8 mouse cellular contexts compared by ENCODE assay signal in genomic region chr14:19823321-19824142, GRCm38 (mm10). TPM values are rescaled to one million over a fixed set of nuclear protein-coding genes. Genes with fewer than 3 reads are reported as not detected.
DNase-seq lines count a peak whose midpoint lies in the region; ATAC-seq and TF ChIP-seq lines count a peak whose summit lies in the region.

Gene Rtraf (minus strand): TSS chr14:19823824.

- H3K4me3 ChIP-seq in bone marrow, adult 2 months (replicated peaks; ENCODE audit: control insufficient read depth, low read depth, low read length): peak within 1 kb of the TSS; percentile 66
- peak within 1 kb of the TSS; percentile 94 for H3K4me3 ChIP-seq in embryonic facial prominence, embryonic 15.5 days (replicated peaks)
- H3K4me3 ChIP-seq in limb, embryonic 14.5 days (replicated peaks; ENCODE audit: low read length): peak within 1 kb of the TSS; percentile 82
- peak within 1 kb of the TSS; percentile 70 for H3K4me3 ChIP-seq in midbrain, postnatal 0 days (ENCODE audit: low read depth, low read length)

- H3K9ac ChIP-seq in embryonic facial prominence, embryonic 15.5 days: peak within 1 kb of the TSS; percentile 96
- H3K9ac ChIP-seq in limb, embryonic 14.5 days (ENCODE audit: low read depth, low read length, severe bottlenecking): peak within 1 kb of the TSS; percentile 85
- peak within 1 kb of the TSS; percentile 83 for H3K9ac ChIP-seq in midbrain, postnatal 0 days (replicated peaks; ENCODE audit: low read length, poor library complexity, severe bottlenecking)

- no peaks in the 10 kb centered on the region for H3K4me1 ChIP-seq in bone marrow, adult 2 months (ENCODE audit: control insufficient read depth, insufficient read depth, low read length)
- peaks cover 13% of the 10 kb centered on the region for H3K4me1 ChIP-seq in embryonic facial prominence, embryonic 15.5 days
- H3K4me1 ChIP-seq in limb, embryonic 14.5 days (ENCODE audit: control insufficient read depth, insufficient read depth, low read length): peaks cover 6% of the 10 kb centered on the region; the same call in 1 of the 2 replicates
- no peaks in the 10 kb centered on the region for H3K4me1 ChIP-seq in midbrain, postnatal 0 days (ENCODE audit: insufficient read depth, low read length)

- peak; percentile 68; the same call in 1 of the 2 replicates for TF ChIP-seq POLR2A in bone marrow, adult 2 months (IDR thresholded peaks at IDR 0.05; ENCODE audit: borderline replicate concordance, control insufficient read depth, low read depth, low read length)
- peak; percentile 53; the same call in 1 of the 2 replicates for TF ChIP-seq POLR2A in limb, embryonic 14.5 days (IDR thresholded peaks at IDR 0.05; ENCODE audit: borderline replicate concordance, extremely low read depth, insufficient read depth, insufficient read length)

- H3K27me3 ChIP-seq in embryonic facial prominence, embryonic 15.5 days: no peaks in the 10 kb centered on the region
- no peaks in the 10 kb centered on the region for H3K27me3 ChIP-seq in limb, embryonic 14.5 days (ENCODE audit: control insufficient read depth, insufficient read depth, low read length)
- H3K27me3 ChIP-seq in midbrain, postnatal 0 days (ENCODE audit: insufficient read depth, low read length): no peaks in the 10 kb centered on the region

- under 1% methylated on average over 80 of the region's 80 CpGs for WGBS in bone marrow, adult 2 months
- under 1% methylated on average over 80 of the region's 80 CpGs for WGBS in embryonic facial prominence, embryonic 15.5 days
- WGBS in limb, embryonic 14.5 days: 2% methylated on average over 58 of the region's 80 CpGs
- WGBS in midbrain, postnatal 0 days: under 1% methylated on average over 79 of the region's 80 CpGs

- ATAC-seq in embryonic facial prominence, embryonic 15.5 days (ENCODE audit: insufficient number of reproducible peaks, low FRiP score, low TSS enrichment, low read depth): peak; percentile 99
- ATAC-seq in limb, embryonic 14.5 days (ENCODE audit: low FRiP score, low read depth): peak; percentile 99
- peak; percentile 99 for ATAC-seq in midbrain, postnatal 0 days (ENCODE audit: low FRiP score)

- peak within 1 kb of the TSS; percentile 78 for H3K27ac ChIP-seq in bone marrow, adult 2 months (ENCODE audit: control insufficient read depth, insufficient read depth, low read depth, low read length, poor library complexity)
- peak within 1 kb of the TSS; percentile 84 for H3K27ac ChIP-seq in embryonic facial prominence, embryonic 15.5 days (replicated peaks)
- peak within 1 kb of the TSS; percentile 70 for H3K27ac ChIP-seq in limb, embryonic 14.5 days (replicated peaks; ENCODE audit: low read depth, low read length)
- H3K27ac ChIP-seq in midbrain, postnatal 0 days (ENCODE audit: low read depth, low read length): peak within 1 kb of the TSS; percentile 67; the same call in 1 of the 2 replicates

- H3K36me3 ChIP-seq in embryonic facial prominence, embryonic 15.5 days: peaks cover 18% of the 10 kb centered on the region
- peaks cover 22% of the 10 kb centered on the region for H3K36me3 ChIP-seq in limb, embryonic 14.5 days (ENCODE audit: control insufficient read depth, insufficient read depth, low read length)
- no peaks in the 10 kb centered on the region for H3K36me3 ChIP-seq in midbrain, postnatal 0 days (ENCODE audit: insufficient read depth, low read length)

- no peaks in the 10 kb centered on the region for H3K9me3 ChIP-seq in embryonic facial prominence, embryonic 15.5 days (replicated peaks)
- H3K9me3 ChIP-seq in limb, embryonic 14.5 days (ENCODE audit: control insufficient read depth, low read length): no peaks in the 10 kb centered on the region
- no peaks in the 10 kb centered on the region for H3K9me3 ChIP-seq in midbrain, postnatal 0 days (ENCODE audit: low read length)

- peak; percentile 95 for DNase-seq in 416B (ENCODE audit: low read depth)
- peak; percentile 89 for DNase-seq in heart, adult 8-10 months (ENCODE audit: low spot score)
- peak; percentile 92 for DNase-seq in kidney, adult 9 months
- DNase-seq in limb, embryonic 14.5 days (ENCODE audit: low spot score): peak; percentile 96
- DNase-seq in midbrain, postnatal 0 days (ENCODE audit: low spot score): peak; percentile 98
- DNase-seq in spleen, postnatal 14 days (ENCODE audit: low spot score in 2 of 2): peak; percentile 82 to 90

- no peak; the same call in 1 of the 2 replicates for TF ChIP-seq CTCF in bone marrow, adult 2 months (IDR thresholded peaks at IDR 0.05; ENCODE audit: control insufficient read depth, insufficient read depth, low read length)
- TF ChIP-seq CTCF in midbrain, postnatal 0 days (IDR thresholded peaks at IDR 0.05): 0 out of 2 replicates have a peak, but pooled peaks have one; percentile 7

- peak within 1 kb of the TSS; percentile 72 for H3K4me2 ChIP-seq in embryonic facial prominence, embryonic 15.5 days (replicated peaks)
- H3K4me2 ChIP-seq in limb, embryonic 14.5 days (replicated peaks; ENCODE audit: low read depth, low read length, severe bottlenecking): peak within 1 kb of the TSS; percentile 72
- peak within 1 kb of the TSS; percentile 72 for H3K4me2 ChIP-seq in midbrain, postnatal 0 days (ENCODE audit: low read depth, low read length, poor library complexity, severe bottlenecking)

RNA-seq across cellular contexts. Expression of gene Rtraf, which starts in this region (rescaled TPM):
- 54.4 and 94.5 TPM in 2 replicates for polyA plus RNA-seq in bone marrow, adult 2 months (2011; ENCODE audit: insufficient read depth, insufficient read length, low replicate concordance, missing spikeins)
- polyA plus RNA-seq in embryonic facial prominence, embryonic 15.5 days (2015; fragmentation: Nextera tagmentation; extraction: Ambion mirVana): 192 and 200 TPM in 2 replicates
- total RNA-seq in heart, adult 8-10 months (2022): 10 to 100 TPM; 61.4 to 74.2 (median 69.8) TPM
- 92.2 and 131 TPM in 2 replicates for polyA plus RNA-seq in limb, embryonic 14.5 days (2012; rRNA removed)
- 239 and 254 TPM in 2 replicates for polyA plus RNA-seq in limb, embryonic 14.5 days (2014; fragmentation: Nextera tagmentation; extraction: Ambion mirVana)
- 72.8 and 85.3 TPM in 2 replicates for total RNA-seq in midbrain, postnatal 0 days (2014; rRNA removed)
- 131 and 137 TPM in 2 replicates for polyA plus RNA-seq in midbrain, postnatal 0 days (2015; fragmentation: Nextera tagmentation; extraction: Ambion mirVana)

Comparison
In these comparisons a context has a peak if more than half of its experiments do, and no peak if none do; other contexts are left out.
1. Peak in every context shown above with its lines: DNase-seq, ATAC-seq, H3K4me3 ChIP-seq and H3K27ac ChIP-seq.